Mouse (Mus musculus) G1E (cell line): ENCODE results near the gene Ncstn. TPM values are rescaled to one million over a fixed set of nuclear protein-coding genes. Genes with fewer than 3 reads are reported as not detected.

Source experiments
- ATAC-seq: 2 replicates; pipeline ENCODE4 v1.8.0; 2016; ENCODE audit warnings: mild to moderate bottlenecking; ENCODE audit not compliant: insufficient number of reproducible peaks, poor library complexity, low FRiP score, severe bottlenecking; ENCODE audit errors: extremely low read depth
- DNase-seq: peaks from one replicate; pipeline ENCODE4 v3.0.0; 2012; ENCODE audit warnings: low spot score
- H3K27me3 ChIP-seq: 2 replicates; pipeline ENCODE4 v1.6.1; 2012; ENCODE audit warnings: mild to moderate bottlenecking, low read length, inconsistent platforms; ENCODE audit not compliant: insufficient read depth
- H3K36me3 ChIP-seq: replicated peaks from 2 replicates; pipeline ENCODE3; 2012; ENCODE audit warnings: mild to moderate bottlenecking, inconsistent platforms
- H3K4me1 ChIP-seq: 2 replicates; pipeline ENCODE4 v1.6.1; 2012; ENCODE audit warnings: low read depth, low read length, inconsistent platforms, mixed read lengths; ENCODE audit not compliant: insufficient read depth
- H3K4me3 ChIP-seq: 2 replicates; pipeline ENCODE4 v1.5.1; 2012; ENCODE audit warnings: low read depth, mild to moderate bottlenecking, inconsistent platforms, low read length, moderate library complexity, mixed read lengths
- H3K9me3 ChIP-seq: replicated peaks from 2 replicates; pipeline ENCODE4 v1.6.1; 2012; ENCODE audit warnings: inconsistent platforms
- CTCF ChIP-seq: IDR thresholded peaks from 2 replicates; pipeline ENCODE4 v1.5.1; 2012; ENCODE audit warnings: low read depth, low read length, inconsistent platforms, mixed read lengths
- GATA1 ChIP-seq: IDR thresholded peaks from 2 replicates; pipeline ENCODE4 v1.6.1; 2012; ENCODE audit warnings: borderline replicate concordance, low read length, inconsistent platforms, mixed read lengths
- GATA2 ChIP-seq: IDR thresholded peaks from 2 replicates; pipeline ENCODE4 v1.6.1; 2012; ENCODE audit warnings: low read depth, low read length, inconsistent platforms, borderline replicate concordance
- POLR2AphosphoS5 ChIP-seq: IDR thresholded peaks from 2 replicates; pipeline ENCODE4 v1.6.1; 2012; ENCODE audit warnings: low read depth, low read length, inconsistent platforms; ENCODE audit not compliant: insufficient replicate concordance
- TAL1 ChIP-seq: conservative IDR thresholded peaks from 2 replicates; pipeline ENCODE4 v1.6.1; 2012; ENCODE audit warnings: low read depth, low read length, inconsistent platforms, mixed read lengths
- polyA plus RNA-seq: library from polyadenylated mRNA; stranded (reverse); fragments of >175 nt; gene quantifications from 2 replicates; pipeline ENCODE4 v1.2.3, GENCODE M21; 2012
- total RNA-seq, 2 experiments: library from RNA; stranded (forward) in 1 of 2; stranded (reverse) in 1 of 2; fragments of 200-1000 nt in 1 of 2; fragments of >200 nt in 1 of 2; fragmentation: Nextera tagmentation in 1 of 2; gene quantifications; 2 replicates each; pipeline ENCODE4 v1.2.3; 2014 to 2017

The Ncstn gene
- total and polyA plus RNA-seq, 3 experiments = 7.6 to 86.3 (median 33.4) TPM

GRCm38 (mm10) chr1:172126376-172127347, 44.1 kb upstream of the Ncstn start, which contains the start of gene Pex19:
Gene Pex19, plus strand, starts transcription at chr1:172126755.
- peak; percentile 92 for ATAC-seq
- H3K36me3 ChIP-seq = peaks cover 55% of the 10 kb centered on the region
- peak; percentile 73 for DNase-seq
- H3K27me3 ChIP-seq = no peaks in the 10 kb centered on the region
- peak within 1 kb of the TSS; percentile 76 for H3K4me3 ChIP-seq
- H3K4me1 ChIP-seq = peaks cover 21% of the 10 kb centered on the region
- TF ChIP-seq POLR2AphosphoS5 (no peak), CTCF (no peak)
- H3K9me3 ChIP-seq = no peaks in the 10 kb centered on the region

GRCm38 (mm10) chr1:172124572-172124971, 42.0 kb upstream of the Ncstn start:
- Histone ChIP-seq H3K27me3 (no peaks in the 10 kb centered on the region), H3K36me3 (peaks cover 59% of the 10 kb centered on the region), H3K4me3 (no peak overlapping the region), H3K4me1 (peaks cover 21% of the 10 kb centered on the region), H3K9me3 (no peaks in the 10 kb centered on the region)
- TF ChIP-seq TAL1 (no peak), GATA1 (no peak), GATA2 (no peak), POLR2AphosphoS5 (no peak), CTCF (no peak)
- ATAC-seq (no peak), DNase-seq (no peak)

- Histone ChIP-seq H3K36me3 (peaks cover 64% of the 10 kb centered on the region), H3K4me3 (no peak overlapping the region), H3K4me1 (peaks cover 19% of the 10 kb centered on the region), H3K9me3 (no peaks in the 10 kb centered on the region), H3K27me3 (no peaks in the 10 kb centered on the region)
- DNase-seq (no peak), ATAC-seq (no peak)
- no peak for TF ChIP-seq GATA1
- TF ChIP-seq POLR2AphosphoS5 = no peak
- TF ChIP-seq GATA2 = no peak
- TF ChIP-seq TAL1 = no peak
- TF ChIP-seq CTCF = no peak
These were observed 40.1 kb upstream of the Ncstn start for GRCm38 (mm10) chr1:172122671-172123070.

- Histone ChIP-seq H3K4me1 (peaks cover 8% of the 10 kb centered on the region), H3K9me3 (no peaks in the 10 kb centered on the region), H3K4me3 (no peak overlapping the region), H3K27me3 (no peaks in the 10 kb centered on the region), H3K36me3 (peaks cover 93% of the 10 kb centered on the region)
- TF ChIP-seq CTCF (peak; percentile 45; the same call in 1 of the 2 replicates), GATA2 (no peak)
- ATAC-seq (no peak; the same call in 1 of the 2 replicates), DNase-seq (no peak)
These were observed 37.1 kb upstream of the Ncstn start for GRCm38 (mm10) chr1:172119720-172120119.

- TF ChIP-seq GATA2 (no peak), TAL1 (0 out of 2 replicates have a peak, but pooled peaks have one; percentile 14)
- DNase-seq (no peak), ATAC-seq (no peak)
- Histone ChIP-seq H3K4me3 (no peak overlapping the region), H3K36me3 (peaks cover 97% of the 10 kb centered on the region), H3K4me1 (peaks cover 8% of the 10 kb centered on the region), H3K27me3 (no peaks in the 10 kb centered on the region), H3K9me3 (no peaks in the 10 kb centered on the region)
These were observed 36.5 kb upstream of the Ncstn start for GRCm38 (mm10) chr1:172119100-172119499.

- H3K27me3 ChIP-seq = no peaks in the 10 kb centered on the region
- ATAC-seq = no peak
- H3K4me1 ChIP-seq = peaks cover 8% of the 10 kb centered on the region
- DNase-seq = no peak
- no peak overlapping the region for H3K4me3 ChIP-seq
- no peak for TF ChIP-seq CTCF
- no peaks in the 10 kb centered on the region for H3K9me3 ChIP-seq
- peaks cover 98% of the 10 kb centered on the region for H3K36me3 ChIP-seq
These were observed 34.4 kb upstream of the Ncstn start for GRCm38 (mm10) chr1:172116948-172117347.

GRCm38 (mm10) chr1:172107777-172108477, 25.3 kb upstream of the Ncstn start:
- DNase-seq = no peak
- no peaks in the 10 kb centered on the region for H3K9me3 ChIP-seq
- no peaks in the 10 kb centered on the region for H3K4me1 ChIP-seq
- no peaks in the 10 kb centered on the region for H3K27me3 ChIP-seq
- ATAC-seq = no peak
- H3K36me3 ChIP-seq = peaks cover 97% of the 10 kb centered on the region
- no peak overlapping the region for H3K4me3 ChIP-seq
- no peak for TF ChIP-seq CTCF
